Mouse (Mus musculus) sigmoid colon, adult 10 weeks (tissue): ENCODE results near the gene Xpnpep3. TPM values are rescaled to one million over a fixed set of nuclear protein-coding genes. Genes with fewer than 3 reads are reported as not detected.

Experiments
- polyA plus RNA-seq: library from polyadenylated mRNA; stranded (reverse); fragments of 350-450 nt; fragmentation: Illumina TruSeq; extraction: RNeasy Lipid Tissue Mini Kit (QIAGEN cat#74804); gene quantifications from one replicate; pipeline ENCODE4 v1.2.3, GENCODE M21; 2014; ENCODE audit warnings: low read depth, low replicate concordance

Xpnpep3 gene
- 10.7 TPM for polyA plus RNA-seq

GRCm38 (mm10) chr15:81399638-81400315, at the start of gene Xpnpep3, which contains the start of gene St13:
Xpnpep3 (plus strand) TSS chr15:81400138.
St13 (minus strand) TSS chr15:81400077.

GRCm38 (mm10) chr15:81360345-81361021, 39.5 kb upstream of the Xpnpep3 start, which contains the start of gene Slc25a17:
Slc25a17 (minus strand) TSS chr15:81360812.

GRCm38 (mm10) chr15:81408199-81408598, 8.3 kb downstream of the Xpnpep3 start, which contains the start of gene Dnajb7:
Dnajb7 (minus strand) TSS chr15:81408299.

GRCm38 (mm10) chr15:81465901-81466737, 66.2 kb downstream of the Xpnpep3 start, which contains the start of gene Rbx1:
Rbx1 (plus strand) TSS chr15:81466296.

Other genes starting within 250 kb of the Xpnpep3 start
- gene Mrtfa, start 209.4 kb upstream of the Xpnpep3 start, polyA plus RNA-seq, result 2.2 TPM
- gene Mchr1, start 164.6 kb upstream of the Xpnpep3 start, polyA plus RNA-seq, result 0.25 TPM
- 102 TPM for gene Slc25a17, start 39.3 kb upstream of the Xpnpep3 start, polyA plus RNA-seq
- 253 TPM for gene St13, start 61 bp upstream of the Xpnpep3 start, polyA plus RNA-seq
- gene Dnajb7, start 8.2 kb downstream of the Xpnpep3 start, polyA plus RNA-seq, result 8.0 TPM
- gene Rbx1, start 66.2 kb downstream of the Xpnpep3 start, polyA plus RNA-seq, result 88.9 TPM
- 82.4 TPM for gene Ep300, start 185.2 kb downstream of the Xpnpep3 start, polyA plus RNA-seq